Comparison of ENCODE assay signal across 29 mouse cellular contexts in genomic region chr16:87028516-87029145, GRCm38 (mm10).
DNase-seq lines count a peak whose midpoint lies in the region; ATAC-seq lines count a peak whose summit lies in the region.
"Had no signal": no experiment of that assay in that cellular context is flagged by ENCODE, and none has a peak within 500 bp of the region (broad histone marks: within the 10 kb centered on the region; RNA-seq: fewer than 3 reads in every experiment).

No protein-coding gene starts in this region.

- H3K9me3 ChIP-seq in limb, embryonic 13.5 days = no peaks in the 10 kb centered on the region
- no peaks in the 10 kb centered on the region for H3K9me3 ChIP-seq in limb, embryonic 10.5 days (replicated peaks)
- no peaks in the 10 kb centered on the region for H3K9me3 ChIP-seq in embryonic facial prominence, embryonic 12.5 days
- H3K9me3 ChIP-seq: heart, embryonic 13.5 days; midbrain, embryonic 13.5 days; neural tube, embryonic 13.5 days had no signal

- no peak overlapping the region for H3K4me3 ChIP-seq in limb, embryonic 13.5 days
- H3K4me3 ChIP-seq in limb, embryonic 10.5 days = no peak overlapping the region
- H3K4me3 ChIP-seq in embryonic facial prominence, embryonic 12.5 days = no peak overlapping the region
- H3K4me3 ChIP-seq: heart, adult 2 months; heart, embryonic 13.5 days; midbrain, embryonic 13.5 days; myocyte; neural tube, embryonic 13.5 days had no signal

- DNase-seq in kidney, postnatal 10 days = peak; percentile 9
- no peak for DNase-seq in kidney, adult 9 months
- DNase-seq in limb, embryonic 10.5 days (ENCODE audit: low spot score) = no peak
- peak; percentile 34 for DNase-seq in layer of hippocampus, adult 9-11 months
- DNase-seq in left cerebral cortex, adult 8-10 months (ENCODE audit: low spot score in 2 of 2) = no peak
- DNase-seq in left cerebral cortex, postnatal 14 days (ENCODE audit: low spot score in 2 of 2) = no peak
- DNase-seq: adrenal gland, postnatal 10 days; cerebellum, adult 2 months; cerebellum, postnatal 25 days; embryo, embryonic 11 days; gastrocnemius, postnatal 25 days; heart, adult 2 months; heart, postnatal 14 days; kidney, postnatal 25 days; left cerebral cortex, postnatal 4 days; lung, adult 18-20 months; lung, postnatal 14 days; retina, postnatal 1 day had no signal

- H3K27me3 ChIP-seq in limb, embryonic 13.5 days = no peaks in the 10 kb centered on the region
- no peaks in the 10 kb centered on the region for H3K27me3 ChIP-seq in limb, embryonic 10.5 days (ENCODE audit: low read depth, poor library complexity, severe bottlenecking)
- H3K27me3 ChIP-seq in embryonic facial prominence, embryonic 12.5 days = no peaks in the 10 kb centered on the region
- H3K27me3 ChIP-seq: heart, embryonic 13.5 days; midbrain, embryonic 13.5 days; neural tube, embryonic 13.5 days had no signal

- H3K4me2 ChIP-seq in limb, embryonic 13.5 days (replicated peaks) = no peak overlapping the region
- no peak overlapping the region for H3K4me2 ChIP-seq in embryonic facial prominence, embryonic 12.5 days (replicated peaks)
- H3K4me2 ChIP-seq: heart, embryonic 13.5 days; liver, embryonic 11.5 days; midbrain, embryonic 13.5 days; neural tube, embryonic 13.5 days had no signal

- H3K36me3 ChIP-seq in limb, embryonic 13.5 days = no peaks in the 10 kb centered on the region
- H3K36me3 ChIP-seq in limb, embryonic 10.5 days = no peaks in the 10 kb centered on the region
- no peaks in the 10 kb centered on the region for H3K36me3 ChIP-seq in embryonic facial prominence, embryonic 12.5 days
- H3K36me3 ChIP-seq: heart, embryonic 13.5 days; midbrain, embryonic 13.5 days; neural tube, embryonic 13.5 days had no signal

- H3K9ac ChIP-seq in limb, embryonic 13.5 days = no peak overlapping the region
- H3K9ac ChIP-seq in embryonic facial prominence, embryonic 12.5 days = no peak overlapping the region
- H3K9ac ChIP-seq: heart, embryonic 13.5 days; midbrain, embryonic 13.5 days; neural tube, embryonic 13.5 days had no signal

- H3K27ac ChIP-seq in limb, embryonic 13.5 days = no peak overlapping the region
- no peak overlapping the region for H3K27ac ChIP-seq in limb, embryonic 10.5 days
- H3K27ac ChIP-seq in embryonic facial prominence, embryonic 12.5 days = no peak overlapping the region
- H3K27ac ChIP-seq: heart, adult 2 months; heart, embryonic 13.5 days; hindbrain, postnatal 0 days; midbrain, embryonic 13.5 days; neural tube, embryonic 13.5 days had no signal

- intact Hi-C loops in left cerebral cortex, postnatal 14 days (cut with DNase I) = no loop called here

- peaks cover 7% of the 10 kb centered on the region; the same call in 1 of the 2 replicates for H3K4me1 ChIP-seq in limb, embryonic 13.5 days
- H3K4me1 ChIP-seq in limb, embryonic 10.5 days = no peaks in the 10 kb centered on the region
- H3K4me1 ChIP-seq in embryonic facial prominence, embryonic 12.5 days = 0 out of 2 replicates have a peak, but pooled peaks cover 7% of the 10 kb centered on the region
- H3K4me1 ChIP-seq: midbrain, embryonic 13.5 days; neural tube, embryonic 13.5 days had no signal

- ATAC-seq in limb, embryonic 13.5 days (ENCODE audit: low FRiP score, low read depth) = peak; percentile 48
- 0 out of 2 replicates have a peak, but pooled peaks have one; percentile 15 for ATAC-seq in embryonic facial prominence, embryonic 12.5 days (ENCODE audit: insufficient number of reproducible peaks, insufficient read depth, low FRiP score, low TSS enrichment)
- ATAC-seq: activated CD4-positive, CD25-positive, alpha-beta regulatory T cell, adult 4 months; forebrain, embryonic 16.5 days; hindbrain, postnatal 0 days; intestine, embryonic 16.5 days; midbrain, embryonic 13.5 days had no signal

- 62% methylated on average over 5 of the region's 5 CpGs for WGBS in limb, embryonic 13.5 days
- WGBS in limb, embryonic 10.5 days = 91% methylated on average over 5 of the region's 5 CpGs
- 59% methylated on average over 5 of the region's 5 CpGs for WGBS in embryonic facial prominence, embryonic 12.5 days

Comparison
In these comparisons a context has a peak if more than half of its experiments do, and no peak if none do; other contexts are left out.
1. DNase-seq: peak in kidney, postnatal 10 days (single experiment) and layer of hippocampus, adult 9-11 months (single experiment); none in kidney, adult 9 months (single experiment), limb, embryonic 10.5 days (single experiment), left cerebral cortex, adult 8-10 months (0 of 2) and left cerebral cortex, postnatal 14 days (0 of 2).